Mouse (Mus musculus): ENCODE measurements around the gene Gapdh. TPM values are rescaled to one million over a fixed set of nuclear protein-coding genes. Genes with fewer than 3 reads are reported as not detected.
A peak's percentile ranks its signal among the peaks of the same experiment; 100 is the strongest.
"Not testable (repeated sequence)": the region's sequence is repeated elsewhere in the genome, so short reads cannot be mapped to it uniquely, and the experiment has no call there.

Gene Gapdh
- polyA plus RNA-seq, 1 experiment from 2014 or later = 1,509 TPM

GRCm38 (mm10) chr6:125166861-125167650 is 789 bp upstream of the Gapdh start:
- Histone ChIP-seq H3K4me2 (peak overlapping the region; percentile 79), H3K9ac (peak overlapping the region; percentile 13), H3K27me3 (replicated peaks) (no peaks in the 10 kb centered on the region), H3K27ac (peak overlapping the region; percentile 98), H3K36me3 (peaks cover 43% of the 10 kb centered on the region), H3K4me3 (replicated peaks) (peak overlapping the region; percentile 90), H3K4me1 (peaks cover 31% of the 10 kb centered on the region), H3K9me3 (no peaks in the 10 kb centered on the region)
- WGBS = 19% methylated on average over 10 of the region's 10 CpGs
- peak; percentile 51 for ATAC-seq (ENCODE audit: insufficient read depth, low FRiP score, low read depth)

GRCm38 (mm10) chr6:125165328-125165891 is 857 bp downstream of the Gapdh start:
- Histone ChIP-seq H3K27ac (peak overlapping the region; percentile 98), H3K4me2 (peak overlapping the region; percentile 79), H3K9me3 (no peaks in the 10 kb centered on the region), H3K4me1 (peaks cover 42% of the 10 kb centered on the region), H3K36me3 (peaks cover 32% of the 10 kb centered on the region), H3K27me3 (replicated peaks) (no peaks in the 10 kb centered on the region), H3K4me3 (replicated peaks) (peak overlapping the region; percentile 90), H3K9ac (peak overlapping the region; percentile 76)
- WGBS = 0% methylated on average over 36 of the region's 36 CpGs
- peak; percentile 87 for ATAC-seq (ENCODE audit: insufficient read depth, low FRiP score, low read depth)

GRCm38 (mm10) chr6:125164672-125165327 is 1.5 kb downstream of the Gapdh start:
- Histone ChIP-seq H3K9ac (peak overlapping the region; percentile 76), H3K9me3 (no peaks in the 10 kb centered on the region), H3K4me2 (peak overlapping the region; percentile 79), H3K27me3 (replicated peaks) (no peaks in the 10 kb centered on the region), H3K4me1 (peaks cover 42% of the 10 kb centered on the region), H3K4me3 (replicated peaks) (peak overlapping the region; percentile 90), H3K36me3 (peaks cover 31% of the 10 kb centered on the region), H3K27ac (peak overlapping the region; percentile 98)
- no peak for ATAC-seq (ENCODE audit: insufficient read depth, low FRiP score, low read depth)
- under 1% methylated on average over 39 of the region's 39 CpGs for WGBS

GRCm38 (mm10) chr6:125163801-125164657 is 2.2 kb downstream of the Gapdh start:
- Histone ChIP-seq H3K36me3 (peaks cover 28% of the 10 kb centered on the region), H3K4me3 (replicated peaks) (peak overlapping the region; percentile 90), H3K4me1 (peaks cover 42% of the 10 kb centered on the region), H3K9ac (peak overlapping the region; percentile 76), H3K27me3 (replicated peaks) (no peaks in the 10 kb centered on the region), H3K27ac (peak overlapping the region; percentile 98), H3K9me3 (no peaks in the 10 kb centered on the region), H3K4me2 (peak overlapping the region; percentile 79)
- no peak for ATAC-seq (ENCODE audit: insufficient read depth, low FRiP score, low read depth)
- WGBS = 4% methylated on average over 20 of the region's 20 CpGs

- not testable (repeated sequence) for H3K4me3 ChIP-seq (replicated peaks); H3K27ac ChIP-seq; ATAC-seq (ENCODE audit: insufficient read depth, low FRiP score, low read depth); H3K27me3 ChIP-seq (replicated peaks); H3K9me3 ChIP-seq; H3K9ac ChIP-seq
- 69% methylated on average over 13 of the region's 16 CpGs for WGBS
- Histone ChIP-seq H3K36me3 (peaks cover 28% of the 10 kb centered on the region), H3K4me1 (peaks cover 42% of the 10 kb centered on the region), H3K4me2 (peak overlapping the region; percentile 79; the same call in 1 of the 2 replicates)
Measured at GRCm38 (mm10) chr6:125162615-125163305, 3.5 kb downstream of the Gapdh start.

- Histone ChIP-seq H3K4me1 (peaks cover 34% of the 10 kb centered on the region), H3K36me3 (peaks cover 25% of the 10 kb centered on the region)
- not testable (repeated sequence) for ATAC-seq (ENCODE audit: insufficient read depth, low FRiP score, low read depth); H3K9ac ChIP-seq; H3K27ac ChIP-seq; H3K4me2 ChIP-seq; H3K4me3 ChIP-seq (replicated peaks); H3K9me3 ChIP-seq; H3K27me3 ChIP-seq (replicated peaks)
- 8% methylated on average over 4 of the region's 5 CpGs for WGBS
Measured at GRCm38 (mm10) chr6:125161971-125162370, 4.3 kb downstream of the Gapdh start.

GRCm38 (mm10) chr6:125160854-125161760 is 5.2 kb downstream of the Gapdh start:
- peaks cover 25% of the 10 kb centered on the region for H3K4me1 ChIP-seq
- no peak overlapping the region for H3K4me3 ChIP-seq (replicated peaks)
- no peak for ATAC-seq (ENCODE audit: insufficient read depth, low FRiP score, low read depth)
- H3K27ac ChIP-seq = peak overlapping the region; percentile 49
- no peaks in the 10 kb centered on the region for H3K27me3 ChIP-seq (replicated peaks)
- no peak overlapping the region for H3K9ac ChIP-seq
- no peak overlapping the region for H3K4me2 ChIP-seq
- H3K36me3 ChIP-seq = peaks cover 25% of the 10 kb centered on the region
- no peaks in the 10 kb centered on the region for H3K9me3 ChIP-seq
- WGBS = 22% methylated on average over 22 of the region's 22 CpGs

- Histone ChIP-seq H3K9me3 (no peaks in the 10 kb centered on the region), H3K27me3 (replicated peaks) (no peaks in the 10 kb centered on the region), H3K4me3 (replicated peaks) (no peak overlapping the region), H3K27ac (peak overlapping the region; percentile 49), H3K9ac (no peak overlapping the region), H3K36me3 (peaks cover 25% of the 10 kb centered on the region), H3K4me2 (no peak overlapping the region), H3K4me1 (peaks cover 25% of the 10 kb centered on the region)
- 65% methylated on average over 10 of the region's 10 CpGs for WGBS
- no peak for ATAC-seq (ENCODE audit: insufficient read depth, low FRiP score, low read depth)
Measured at GRCm38 (mm10) chr6:125160558-125160853, 5.8 kb downstream of the Gapdh start.

- H3K27ac ChIP-seq = peak overlapping the region; percentile 49; the same call in 1 of the 2 replicates
- H3K4me2 ChIP-seq = no peak overlapping the region
- WGBS = 78% methylated on average over 7 of the region's 7 CpGs
- H3K9me3 ChIP-seq = no peaks in the 10 kb centered on the region
- no peak for ATAC-seq (ENCODE audit: insufficient read depth, low FRiP score, low read depth)
- peaks cover 25% of the 10 kb centered on the region for H3K36me3 ChIP-seq
- H3K4me1 ChIP-seq = peaks cover 25% of the 10 kb centered on the region
- no peak overlapping the region for H3K9ac ChIP-seq
- H3K27me3 ChIP-seq (replicated peaks) = no peaks in the 10 kb centered on the region
- H3K4me3 ChIP-seq (replicated peaks) = no peak overlapping the region
Measured at GRCm38 (mm10) chr6:125159773-125160557, 6.3 kb downstream of the Gapdh start.

GRCm38 (mm10) chr6:125158944-125159492 is 7.2 kb downstream of the Gapdh start:
- H3K9me3 ChIP-seq = no peaks in the 10 kb centered on the region
- H3K4me1 ChIP-seq = peaks cover 20% of the 10 kb centered on the region
- ATAC-seq (ENCODE audit: insufficient read depth, low FRiP score, low read depth) = no peak
- H3K4me2 ChIP-seq = no peak overlapping the region
- no peak overlapping the region for H3K4me3 ChIP-seq (replicated peaks)
- no peak overlapping the region for H3K9ac ChIP-seq
- 82% methylated on average over 15 of the region's 15 CpGs for WGBS
- H3K27ac ChIP-seq = no peak overlapping the region
- H3K36me3 ChIP-seq = peaks cover 25% of the 10 kb centered on the region
- H3K27me3 ChIP-seq (replicated peaks) = no peaks in the 10 kb centered on the region

All from stomach, embryonic 15.5 days (tissue).